Mouse (Mus musculus) embryonic stem cell, embryonic (primary cell): ENCODE data around the gene Crlf1.

Experiments
- CTCF ChIA-PET, 4 experiments: fragments of 300-600 bp in 2 of 4; fragments of 350-600 bp in 2 of 4; sonication (Branson Sonifier 250); formaldehyde crosslinking; loops; one replicate each; lab custom pipeline; 2022; ENCODE audit warnings: inconsistent platforms in 2 of 4; lab: Charles Lee
- POLR2A ChIA-PET, 4 experiments: fragments of 300-600 bp in 2 of 4; fragments of 350-600 bp in 2 of 4; sonication (Branson Sonifier 250); formaldehyde crosslinking; loops; one replicate each; lab custom pipeline; 2022; ENCODE audit warnings: antibody characterized with exemption in 4 of 4, inconsistent platforms in 1 of 4; lab: Charles Lee

The Crlf1 gene

GRCm38 (mm10) chr8:70517940-70518643 is 25.1 kb downstream of the Crlf1 start:
- ChIA-PET POLR2A (interaction anchor here (0.6 to 33.4 kb wide), 25 partner anchors 4 to 1116 kb away, joined by 3 to 844 read pairs (median 4); partner anchors contain the start of genes Uba52 (in 4 of the 4), Fkbp8 (in 3 of the 4), Kxd1 (in 3 of the 4) and Rex1bd (in 3 of the 4)), CTCF (interaction anchor here (0.6 to 1.5 kb wide), 5 partner anchors 9 to 157 kb away, joined by 3 to 5 read pairs (median 4); partner anchors contain the start of genes Fkbp8 (in 1 of the 4) and Kxd1 (in 1 of the 4))

- POLR2A ChIA-PET: interaction anchor here (0.6 to 33.4 kb wide), 21 partner anchors 5 to 1117 kb away, joined by 3 to 844 read pairs (median 5); partner anchors contain the start of genes Uba52 (in 4 of the 4), Fkbp8 (in 3 of the 4), Kxd1 (in 3 of the 4) and Ell (in 2 of the 4)
- CTCF ChIA-PET: interaction anchor here in 1 of 4 experiments (0.6 to 1.4 kb wide), 2 partner anchors 91 to 413 kb away, joined by 4 to 5 read pairs; no protein-coding TSS in a partner anchor
These were observed 26.1 kb downstream of the Crlf1 start for GRCm38 (mm10) chr8:70519043-70519442.

- ChIA-PET CTCF (interaction anchor here in 2 of 4 experiments (0.6 to 1.0 kb wide), 2 partner anchors 166 to 414 kb away, joined by 5 read pairs; partner anchors contain the start of gene Upf1 (in 1 of the 2)), POLR2A (interaction anchor here (0.6 to 33.4 kb wide), 19 partner anchors 5 to 689 kb away, joined by 3 to 844 read pairs (median 5); partner anchors contain the start of genes Fkbp8 (in 3 of the 4), Kxd1 (in 3 of the 4), Rex1bd (in 3 of the 4) and Uba52 (in 3 of the 4))
These were observed 26.6 kb downstream of the Crlf1 start for GRCm38 (mm10) chr8:70519606-70520005.

GRCm38 (mm10) chr8:70522592-70523403 is 29.8 kb downstream of the Crlf1 start:
- POLR2A ChIA-PET: interaction anchor here (0.6 to 33.4 kb wide), 37 partner anchors 5 to 310 kb away, joined by 3 to 844 read pairs (median 4); partner anchors contain the start of genes Uba52 (in 4 of the 4), Ell (in 3 of the 4), Rex1bd (in 3 of the 4) and Jund (in 2 of the 4)
- CTCF ChIA-PET: interaction anchor here in 2 of 4 experiments (1.2 to 1.5 kb wide), 2 partner anchors 17 to 21 kb away, joined by 3 to 4 read pairs; no protein-coding TSS in a partner anchor

- ChIA-PET POLR2A (interaction anchor here (0.6 to 33.4 kb wide), 72 partner anchors 0 to 530 kb away, joined by 3 to 844 read pairs (median 5); partner anchors contain the start of genes Ell (in 4 of the 4), Rex1bd (in 4 of the 4), Uba52 (in 4 of the 4) and Jund (in 3 of the 4)), CTCF (interaction anchor here (0.6 to 5.9 kb wide), 19 partner anchors 9 to 211 kb away, joined by 3 to 32 read pairs (median 4); partner anchors contain the start of genes Rex1bd (in 3 of the 4), Cers1 (in 1 of the 4), Ell (in 1 of the 4) and Ssbp4 (in 1 of the 4))
These were observed 34.2 kb downstream of the Crlf1 start for GRCm38 (mm10) chr8:70527111-70527511.

- CTCF ChIA-PET: interaction anchor here (0.5 to 5.9 kb wide), 24 partner anchors 9 to 353 kb away, joined by 3 to 32 read pairs (median 4); partner anchors contain the start of genes Rex1bd (in 3 of the 4), Ell (in 2 of the 4), Cers1 (in 1 of the 4) and Ssbp4 (in 1 of the 4)
- POLR2A ChIA-PET: interaction anchor here (0.6 to 33.4 kb wide), 93 partner anchors 0 to 1659 kb away, joined by 3 to 844 read pairs (median 4); partner anchors contain the start of genes Ell (in 4 of the 4), Rex1bd (in 4 of the 4), Uba52 (in 4 of the 4) and Jund (in 3 of the 4)
These were observed 34.7 kb downstream of the Crlf1 start, which contains the start of the genes Fkbp8 and Kxd1 for GRCm38 (mm10) chr8:70527512-70528181. Gene Fkbp8, plus strand, starts transcription at chr8:70527724. Gene Kxd1, minus strand, starts transcription at chr8:70527956.

- CTCF ChIA-PET: interaction anchor here (0.5 to 5.9 kb wide), 19 partner anchors 10 to 352 kb away, joined by 3 to 32 read pairs (median 4); partner anchors contain the start of genes Ell (in 2 of the 4), Rex1bd (in 2 of the 4) and Lsm4 (in 1 of the 4)
- POLR2A ChIA-PET: interaction anchor here (0.6 to 33.4 kb wide), 76 partner anchors 1 to 873 kb away, joined by 3 to 844 read pairs (median 5); partner anchors contain the start of genes Rex1bd (in 4 of the 4), Ell (in 3 of the 4), Jund (in 3 of the 4) and Uba52 (in 3 of the 4)
These were observed 35.3 kb downstream of the Crlf1 start for GRCm38 (mm10) chr8:70528182-70528797.

- ChIA-PET CTCF (interaction anchor here in 2 of 4 experiments (0.6 to 5.9 kb wide), 6 partner anchors 9 to 115 kb away, joined by 3 to 32 read pairs (median 3); partner anchors contain the start of gene Ell (in 1 of the 2)), POLR2A (interaction anchor here in 3 of 4 experiments (0.7 to 33.4 kb wide), 13 partner anchors 2 to 317 kb away, joined by 3 to 844 read pairs (median 5); partner anchors contain the start of genes Ell (in 2 of the 3), Rex1bd (in 2 of the 3), Fkbp8 (in 1 of the 3) and Kxd1 (in 1 of the 3))
These were observed 36.3 kb downstream of the Crlf1 start for GRCm38 (mm10) chr8:70529299-70529698.

GRCm38 (mm10) chr8:70529741-70530161 is 36.8 kb downstream of the Crlf1 start:
- CTCF ChIA-PET: interaction anchor here in 2 of 4 experiments (1.0 to 5.9 kb wide), 3 partner anchors 9 to 25 kb away, joined by 3 to 32 read pairs (median 3); partner anchors contain the start of gene Ell (in 1 of the 2)
- POLR2A ChIA-PET: interaction anchor here (0.6 to 33.4 kb wide), 15 partner anchors 2 to 317 kb away, joined by 3 to 844 read pairs (median 5); partner anchors contain the start of genes Ell (in 2 of the 4), Rex1bd (in 2 of the 4), Fkbp8 (in 1 of the 4) and Kxd1 (in 1 of the 4)

- ChIA-PET CTCF (interaction anchor here (0.6 to 5.9 kb wide), 10 partner anchors 8 to 869 kb away, joined by 3 to 32 read pairs (median 4); partner anchors contain the start of genes Ell (in 1 of the 4) and Pgpep1 (in 1 of the 4)), POLR2A (interaction anchor here (0.6 to 33.4 kb wide), 17 partner anchors 3 to 1081 kb away, joined by 3 to 844 read pairs (median 5); partner anchors contain the start of genes Ell (in 2 of the 4), Rex1bd (in 2 of the 4), Fkbp8 (in 1 of the 4) and Kxd1 (in 1 of the 4))
These were observed 37.4 kb downstream of the Crlf1 start for GRCm38 (mm10) chr8:70530314-70530713.

- ChIA-PET CTCF (no interaction called here), POLR2A (interaction anchor here in 1 of 4 experiments (0.6 to 26.0 kb wide), 2 partner anchors 20 to 712 kb away, joined by 4 to 844 read pairs; partner anchors contain the start of genes Fkbp8, Kxd1, Lpar2 and Rex1bd)
These were observed 41.3 kb downstream of the Crlf1 start for GRCm38 (mm10) chr8:70534281-70534680.

GRCm38 (mm10) chr8:70535221-70535620 is 42.3 kb downstream of the Crlf1 start:
- CTCF ChIA-PET: interaction anchor here in 1 of 4 experiments (0.9 kb wide), 1 partner anchor 22 kb away, joined by 3 read pairs; no protein-coding TSS in a partner anchor
- POLR2A ChIA-PET: interaction anchor here in 1 of 4 experiments (1.4 to 26.0 kb wide), 2 partner anchors 9 to 21 kb away, joined by 4 to 844 read pairs; partner anchors contain the start of genes Fkbp8, Kxd1, Rex1bd and Uba52

GRCm38 (mm10) chr8:70535701-70536100 is 42.7 kb downstream of the Crlf1 start:
- ChIA-PET POLR2A (interaction anchor here in 1 of 4 experiments (1.4 to 26.0 kb wide), 2 partner anchors 9 to 21 kb away, joined by 4 to 844 read pairs; partner anchors contain the start of genes Fkbp8, Kxd1, Rex1bd and Uba52), CTCF (interaction anchor here in 1 of 4 experiments (0.9 kb wide), 1 partner anchor 22 kb away, joined by 3 read pairs; no protein-coding TSS in a partner anchor)

- CTCF ChIA-PET: interaction anchor here in 3 of 4 experiments (0.9 to 2.9 kb wide), 6 partner anchors 10 to 177 kb away, joined by 3 to 32 read pairs (median 4); partner anchors contain the start of genes Fkbp8 (in 1 of the 3), Kxd1 (in 1 of the 3), Lsm4 (in 1 of the 3) and Rex1bd (in 1 of the 3)
- POLR2A ChIA-PET: interaction anchor here (0.6 to 26.0 kb wide), 47 partner anchors 8 to 1031 kb away, joined by 3 to 844 read pairs (median 6); partner anchors contain the start of genes Fkbp8 (in 4 of the 4), Kxd1 (in 4 of the 4), Jund (in 3 of the 4) and Rex1bd (in 3 of the 4)
These were observed 45.1 kb downstream of the Crlf1 start for GRCm38 (mm10) chr8:70538024-70538579.
